Mouse (Mus musculus) midbrain, embryonic 10.5 days (tissue): Measurements from ENCODE around the gene Abca6. TPM values are rescaled to one million over a fixed set of nuclear protein-coding genes. Genes with fewer than 3 reads are reported as not detected.

Source experiments
- DNase-seq: peaks from one replicate; pipeline ENCODE4 v3.0.0-alpha.2; 2017; ENCODE audit warnings: low spot score
- H3K27ac ChIP-seq: fragments of 300-500 bp; sonication (generic); replicated peaks from 2 replicates; pipeline ENCODE4 v1.5.1; 2016; ENCODE audit warnings: mild to moderate bottlenecking
- H3K27me3 ChIP-seq: fragments of 300-500 bp; sonication (generic); 2 replicates; pipeline ENCODE4 v1.6.1; 2016; ENCODE audit warnings: low read depth, mild to moderate bottlenecking; ENCODE audit not compliant: poor library complexity, severe bottlenecking
- H3K36me3 ChIP-seq: fragments of 300-500 bp; sonication (generic); 2 replicates; pipeline ENCODE4 v1.6.1; 2016; ENCODE audit warnings: mild to moderate bottlenecking, moderate library complexity
- H3K4me1 ChIP-seq: fragments of 300-500 bp; sonication (generic); 2 replicates; pipeline ENCODE4 v1.6.1; 2016
- H3K4me3 ChIP-seq: fragments of 300-500 bp; sonication (generic); 2 replicates; pipeline ENCODE4 v1.5.1; 2016; ENCODE audit warnings: mild to moderate bottlenecking, moderate library complexity
- H3K9me3 ChIP-seq: fragments of 300-500 bp; sonication (generic); replicated peaks from 2 replicates; pipeline ENCODE4 v1.6.1; 2016; ENCODE audit warnings: mild to moderate bottlenecking
- WGBS: fragments of 180-500 bp; shearing (Covaris S2); methylation state at CpG from one replicate; pipeline ENCODE4 v1.1.7; 2016; 5-methylcytosine and 5-hydroxymethylcytosine counted together
- polyA plus RNA-seq: library from polyadenylated mRNA; unstranded; fragments of >200 nt; fragmentation: Nextera tagmentation; extraction: Ambion mirVana; gene quantifications from 2 replicates; pipeline ENCODE4 v1.2.1, GENCODE M21; 2016

Gene Abca6
- polyA plus RNA-seq, 1 experiment from 2014 or later = 0.07 TPM

- 51% methylated on average over 12 of the region's 12 CpGs for WGBS
- H3K27ac ChIP-seq = 0 out of 2 replicates have a peak within 1 kb of the TSS, but pooled peaks have one; percentile 17
- DNase-seq = peak; percentile 17
- 0 out of 2 replicates have a peak, but pooled peaks cover 7% of the 10 kb centered on the region for H3K4me1 ChIP-seq
- H3K36me3 ChIP-seq = no peaks in the 10 kb centered on the region
- H3K4me3 ChIP-seq = no peak within 1 kb of the TSS
- H3K9me3 ChIP-seq = no peaks in the 10 kb centered on the region
- H3K27me3 ChIP-seq = no peaks in the 10 kb centered on the region
Observed at GRCm38 (mm10) chr11:110167459-110168251, 83.9 kb downstream of the Abca6 start, which contains the start of gene Abca9. TSS of gene Abca9 (minus strand) at chr11:110168196.

DNA sequence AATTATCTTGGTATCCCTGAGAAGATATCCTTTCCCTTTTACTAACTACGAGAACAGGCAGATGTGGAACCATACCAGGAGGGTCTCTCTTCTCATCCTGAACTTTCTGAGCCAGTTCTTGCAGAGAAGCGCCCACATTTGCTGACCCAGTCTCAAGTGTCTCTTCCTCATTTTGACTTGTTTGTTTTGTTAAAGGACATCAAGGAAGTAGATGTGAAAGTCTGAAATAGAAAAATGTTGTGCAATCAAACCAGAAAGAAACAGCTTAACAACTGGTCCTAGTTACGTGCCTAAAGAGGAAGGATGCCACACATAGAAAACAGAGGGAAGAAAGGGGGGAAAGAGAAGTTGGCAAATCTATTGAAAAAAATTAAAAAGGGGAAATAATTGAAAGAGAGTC is 85.8 kb downstream of the Abca6 start:
- Histone ChIP-seq H3K4me1 (0 out of 2 replicates have a peak, but pooled peaks cover 7% of the 10 kb centered on the region), H3K27ac (no peak overlapping the region), H3K9me3 (no peaks in the 10 kb centered on the region), H3K4me3 (no peak overlapping the region), H3K27me3 (no peaks in the 10 kb centered on the region), H3K36me3 (no peaks in the 10 kb centered on the region)
- WGBS = 61% methylated on average over 3 of the region's 3 CpGs
- no peak for DNase-seq

- no peaks in the 10 kb centered on the region for H3K36me3 ChIP-seq
- H3K27me3 ChIP-seq = no peaks in the 10 kb centered on the region
- H3K4me3 ChIP-seq = no peak overlapping the region
- DNase-seq = no peak
- H3K27ac ChIP-seq = no peak overlapping the region
- H3K9me3 ChIP-seq = no peaks in the 10 kb centered on the region
- 0 out of 2 replicates have a peak, but pooled peaks cover 7% of the 10 kb centered on the region for H3K4me1 ChIP-seq
Observed at GRCm38 (mm10) chr11:110165409-110165808, 86.2 kb downstream of the Abca6 start.

DNA sequence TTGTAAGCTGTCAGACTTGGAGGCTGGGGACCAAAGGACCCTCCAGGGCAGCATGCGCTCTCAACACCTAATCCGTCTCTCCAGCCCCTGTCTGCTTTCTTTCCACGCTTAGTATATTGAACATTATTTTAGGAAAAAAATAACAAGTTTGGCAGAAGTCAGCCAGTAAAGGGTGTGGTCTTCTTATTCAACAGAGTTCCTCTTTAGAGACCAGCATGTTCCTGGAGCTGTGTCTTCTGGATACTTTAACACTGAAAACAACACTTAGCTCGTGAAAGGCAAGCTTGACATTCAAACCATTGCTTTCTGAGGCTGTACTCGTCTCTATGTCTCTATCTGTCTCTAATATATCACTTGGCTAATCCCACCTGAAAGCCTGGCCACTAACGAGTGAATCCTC is 94.5 kb downstream of the Abca6 start:
- WGBS = 80% methylated on average over 6 of the region's 6 CpGs

DNA sequence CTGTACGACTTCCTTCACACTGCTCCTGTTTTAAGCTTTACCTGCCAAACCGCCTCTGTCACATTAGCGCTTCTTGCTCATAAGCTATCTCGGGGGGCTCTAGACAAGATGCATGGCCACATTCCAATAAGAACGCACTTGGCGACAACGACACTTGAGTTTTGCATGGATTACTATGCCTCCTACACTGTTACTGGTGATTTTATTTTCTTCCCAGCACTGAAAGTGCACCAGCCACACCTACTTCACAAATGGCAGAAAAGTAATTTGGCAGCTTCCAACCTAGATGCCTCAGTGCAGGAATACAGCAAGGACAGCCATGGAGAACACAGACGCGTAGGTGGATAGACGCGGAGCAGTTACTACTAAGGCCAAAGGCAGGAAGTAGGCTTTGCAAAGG is 95.6 kb downstream of the Abca6 start:
- H3K27me3 ChIP-seq = no peaks in the 10 kb centered on the region
- WGBS = 94% methylated on average over 11 of the region's 11 CpGs
- no peak for DNase-seq

More for the DNA sequence above, 94.5 kb downstream of the Abca6 start:
- no peak overlapping the region for H3K4me3 ChIP-seq
- no peak for DNase-seq
- H3K36me3 ChIP-seq = no peaks in the 10 kb centered on the region
- no peak overlapping the region for H3K27ac ChIP-seq
- no peaks in the 10 kb centered on the region for H3K4me1 ChIP-seq
- no peaks in the 10 kb centered on the region for H3K27me3 ChIP-seq
- no peaks in the 10 kb centered on the region for H3K9me3 ChIP-seq

GRCm38 (mm10) chr11:110147640-110148039 is 103.9 kb downstream of the Abca6 start:
- Histone ChIP-seq H3K27ac (no peak overlapping the region), H3K4me3 (no peak overlapping the region), H3K27me3 (no peaks in the 10 kb centered on the region), H3K4me1 (no peaks in the 10 kb centered on the region), H3K9me3 (no peaks in the 10 kb centered on the region), H3K36me3 (no peaks in the 10 kb centered on the region)
- no peak for DNase-seq
- WGBS = 95% methylated on average over 5 of the region's 5 CpGs

More for the DNA sequence above, 95.6 kb downstream of the Abca6 start:
- H3K27ac ChIP-seq = no peak overlapping the region
- H3K4me3 ChIP-seq = no peak overlapping the region
- no peaks in the 10 kb centered on the region for H3K4me1 ChIP-seq
- no peaks in the 10 kb centered on the region for H3K36me3 ChIP-seq
- H3K9me3 ChIP-seq = no peaks in the 10 kb centered on the region

DNA sequence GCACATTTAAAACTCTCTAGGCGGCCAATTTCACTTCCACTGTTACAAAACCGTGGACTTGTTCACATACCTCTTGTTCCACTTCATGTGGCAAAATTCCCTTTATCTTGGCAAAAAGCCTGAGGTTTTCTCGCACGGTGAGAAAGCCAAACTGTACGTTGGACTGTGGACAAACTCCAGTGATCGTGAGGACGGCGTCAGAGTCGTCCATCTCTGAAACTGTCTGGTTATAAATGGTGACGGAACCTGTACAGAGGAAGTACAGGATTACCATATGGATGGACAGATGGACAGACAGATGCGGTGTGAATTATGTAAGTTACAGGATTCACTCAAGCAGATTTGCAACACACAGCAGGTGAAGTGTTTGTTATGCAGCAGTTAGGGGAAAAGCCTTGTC is 106.2 kb downstream of the Abca6 start:
- DNase-seq = no peak

DNA sequence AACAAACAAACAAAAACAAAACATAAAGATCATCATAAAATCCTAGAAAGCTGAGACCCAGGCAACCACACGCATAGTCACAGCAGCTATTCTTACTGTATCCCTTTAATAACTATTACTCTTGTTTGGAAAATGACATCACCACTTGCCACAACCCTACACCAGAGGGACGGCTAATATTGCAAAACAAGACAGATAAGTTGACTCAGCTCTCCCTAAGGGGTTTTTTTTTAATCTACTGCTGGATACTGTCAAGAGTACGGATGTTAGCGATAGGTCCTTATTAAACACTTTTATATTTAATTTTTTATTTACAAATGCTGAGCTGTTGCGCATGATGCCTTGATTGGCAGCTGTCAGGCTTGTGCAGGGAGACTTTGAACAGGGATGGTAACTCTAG is 120.8 kb downstream of the Abca6 start:
- no peak overlapping the region for H3K4me3 ChIP-seq
- no peaks in the 10 kb centered on the region for H3K4me1 ChIP-seq
- no peak for DNase-seq
- no peak overlapping the region for H3K27ac ChIP-seq
- 97% methylated on average over 5 of the region's 5 CpGs for WGBS
- no peaks in the 10 kb centered on the region for H3K27me3 ChIP-seq
- H3K36me3 ChIP-seq = no peaks in the 10 kb centered on the region
- H3K9me3 ChIP-seq = no peaks in the 10 kb centered on the region

More for the DNA sequence above, 106.2 kb downstream of the Abca6 start:
- Histone ChIP-seq H3K36me3 (no peaks in the 10 kb centered on the region), H3K4me1 (no peaks in the 10 kb centered on the region), H3K4me3 (no peak overlapping the region), H3K9me3 (no peaks in the 10 kb centered on the region), H3K27ac (no peak overlapping the region), H3K27me3 (no peaks in the 10 kb centered on the region)
- 94% methylated on average over 11 of the region's 11 CpGs for WGBS

Other genes with a start within 250 kb of the Abca6 start
- gene Abca8a, start 155.8 kb downstream of the Abca6 start, polyA plus RNA-seq = 0.02 TPM in 1 of 2 replicates, not detected in the other
- gene Abca9, start 83.6 kb downstream of the Abca6 start, polyA plus RNA-seq = 3.0 and 3.6 TPM in 2 replicates
- gene Abca5, start 85.9 kb upstream of the Abca6 start, polyA plus RNA-seq = 2.1 and 2.4 TPM in 2 replicates
- 31.4 and 35.8 TPM in 2 replicates for gene Map2k6, start 147.3 kb upstream of the Abca6 start, polyA plus RNA-seq